Mouse (Mus musculus): ENCODE results near the gene Mylk3. TPM values are rescaled to one million over a fixed set of nuclear protein-coding genes. Genes with fewer than 3 reads are reported as not detected.

Gene Mylk3
- polyA plus RNA-seq (2012; rRNA removed) = 33.0 and 42.1 TPM in 2 replicates
- 48.7 and 53.1 TPM in 2 replicates for polyA plus RNA-seq (2014; fragmentation: Nextera tagmentation; extraction: Ambion mirVana)

DNA sequence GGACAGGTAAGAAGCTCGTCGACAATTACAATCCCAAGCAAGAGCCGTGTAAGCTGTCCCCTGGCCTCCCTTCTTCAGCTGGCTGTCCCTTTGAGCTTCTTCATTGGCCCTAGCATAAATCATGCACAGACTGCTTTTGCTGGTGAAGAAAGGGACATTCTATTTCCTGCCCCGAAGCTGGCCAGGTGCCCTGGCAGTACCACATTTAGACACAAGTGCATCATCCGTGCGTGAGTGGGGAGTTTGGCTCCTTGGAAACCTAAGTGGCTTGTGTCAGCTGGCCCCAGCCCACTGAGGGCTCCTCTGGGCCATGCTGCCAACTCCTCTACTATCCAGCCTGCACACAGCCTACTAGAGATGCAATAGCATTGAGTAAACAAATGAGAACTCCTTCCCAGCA, at the start of gene Mylk3:
Gene Mylk3, minus strand, starts transcription at position 141 of the 400 bp plus-strand sequence.
- no peak for ATAC-seq (ENCODE audit: insufficient read depth)
- H3K36me3 ChIP-seq (replicated peaks; ENCODE audit: control insufficient read depth, insufficient read depth, low read depth) = no peaks in the 10 kb centered on the region
- no peak within 1 kb of the TSS for H3K4me3 ChIP-seq (ENCODE audit: insufficient read depth in 1 of 2, low read depth in 2 of 2, low read length in 2 of 2)
- H3K4me2 ChIP-seq (ENCODE audit: low read depth) = no peak within 1 kb of the TSS
- WGBS (ENCODE audit: insufficient replicate concordance) = 71% methylated on average over 6 of the region's 6 CpGs
- DNase-seq (ENCODE audit: low read depth in 3 of 3, low spot score in 3 of 3) = no peak
- no peak within 1 kb of the TSS for H3K27ac ChIP-seq
- no peaks in the 10 kb centered on the region for H3K9me3 ChIP-seq (ENCODE audit: control insufficient read depth, low read length)
- H3K4me1 ChIP-seq (replicated peaks; ENCODE audit: control insufficient read depth in 2 of 2, insufficient read depth in 2 of 2, low read length in 1 of 2) = peaks cover 29 to 40% of the 10 kb centered on the region in 2 experiments
- no peak within 1 kb of the TSS for H3K9ac ChIP-seq (replicated peaks)
- no peaks in the 10 kb centered on the region for H3K27me3 ChIP-seq (ENCODE audit: control insufficient read depth, insufficient read depth, low read length)
- TF ChIP-seq CTCF (IDR thresholded peaks at IDR 0.05; ENCODE audit: low read depth) = no peak
- TF ChIP-seq EP300 (IDR thresholded peaks at IDR 0.05; ENCODE audit: low read depth) = no peak

DNA sequence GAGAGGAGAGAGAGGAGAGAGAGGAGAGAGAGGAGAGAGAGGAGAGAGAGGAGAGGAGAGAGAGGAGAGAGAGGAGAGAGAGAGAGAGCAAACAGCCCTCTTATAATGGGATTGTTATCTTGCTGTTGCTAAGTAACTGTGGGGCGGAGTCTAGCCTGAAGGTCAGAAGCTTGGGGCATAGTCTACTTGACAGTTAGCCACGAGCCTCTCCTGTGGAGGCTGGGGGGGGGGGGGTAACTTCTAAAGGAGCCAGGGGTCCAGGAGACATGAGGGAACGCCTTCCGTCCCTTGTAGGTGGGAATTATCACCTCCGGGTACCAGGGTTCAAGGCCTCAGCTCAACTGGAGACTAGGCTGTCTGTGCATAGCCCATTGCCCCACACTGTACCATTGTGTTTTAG, 49.6 kb upstream of the Mylk3 start:
- TF ChIP-seq CTCF (IDR thresholded peaks at IDR 0.05; ENCODE audit: low read depth) (no peak), EP300 (IDR thresholded peaks at IDR 0.05; ENCODE audit: low read depth) (no peak)
- peaks cover 8 to 9% of the 10 kb centered on the region in 2 experiments for H3K4me1 ChIP-seq (replicated peaks; ENCODE audit: control insufficient read depth in 2 of 2, insufficient read depth in 2 of 2, low read length in 1 of 2)
- H3K9me3 ChIP-seq (ENCODE audit: control insufficient read depth, low read length) = no peaks in the 10 kb centered on the region
- H3K27ac ChIP-seq = no peak overlapping the region
- no peak overlapping the region for H3K4me2 ChIP-seq (ENCODE audit: low read depth)
- H3K9ac ChIP-seq (replicated peaks) = no peak overlapping the region
- DNase-seq (ENCODE audit: low read depth in 3 of 3, low spot score in 3 of 3) (peak in 1 of 3 experiments; percentile 46), ATAC-seq (ENCODE audit: insufficient read depth) (no peak)
- H3K36me3 ChIP-seq (replicated peaks; ENCODE audit: control insufficient read depth, insufficient read depth, low read depth) = no peaks in the 10 kb centered on the region
- WGBS (ENCODE audit: insufficient replicate concordance) = 58% methylated on average over 5 of the region's 5 CpGs
- no peaks in the 10 kb centered on the region for H3K27me3 ChIP-seq (ENCODE audit: control insufficient read depth, insufficient read depth, low read length)
- H3K4me3 ChIP-seq (ENCODE audit: insufficient read depth in 1 of 2, low read depth in 2 of 2, low read length in 2 of 2) = no peak overlapping the region

DNA sequence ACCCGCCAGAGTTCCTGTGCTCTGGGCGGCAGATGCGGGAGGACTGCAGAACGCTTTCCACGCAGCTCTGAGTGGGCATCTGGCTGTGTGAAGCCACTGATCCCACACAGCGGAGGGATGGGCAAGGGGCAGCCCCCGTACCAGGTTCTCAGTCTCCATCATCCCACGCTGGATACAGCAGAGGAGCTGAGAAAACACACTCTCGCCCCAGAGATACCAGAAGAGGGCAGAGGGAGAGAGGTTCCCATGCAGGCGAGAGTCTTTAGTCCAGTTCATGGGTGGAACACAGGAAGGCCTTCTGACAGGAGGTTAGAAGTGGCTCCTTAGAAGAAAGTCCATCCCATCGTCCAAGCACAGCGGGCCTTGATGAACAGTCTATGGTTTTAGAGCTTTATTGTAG, 48.7 kb upstream of the Mylk3 start:
- H3K9ac ChIP-seq (replicated peaks) = no peak overlapping the region
- TF ChIP-seq EP300 (IDR thresholded peaks at IDR 0.05; ENCODE audit: low read depth) (no peak), CTCF (IDR thresholded peaks at IDR 0.05; ENCODE audit: low read depth) (no peak)
- no peaks in the 10 kb centered on the region for H3K9me3 ChIP-seq (ENCODE audit: control insufficient read depth, low read length)
- no peak overlapping the region for H3K27ac ChIP-seq
- no peaks in the 10 kb centered on the region for H3K36me3 ChIP-seq (replicated peaks; ENCODE audit: control insufficient read depth, insufficient read depth, low read depth)
- H3K4me3 ChIP-seq (ENCODE audit: insufficient read depth in 1 of 2, low read depth in 2 of 2, low read length in 2 of 2) = no peak overlapping the region
- H3K27me3 ChIP-seq (ENCODE audit: control insufficient read depth, insufficient read depth, low read length) = no peaks in the 10 kb centered on the region
- no peak overlapping the region for H3K4me2 ChIP-seq (ENCODE audit: low read depth)
- DNase-seq (ENCODE audit: low read depth in 3 of 3, low spot score in 3 of 3) (no peak), ATAC-seq (ENCODE audit: insufficient read depth) (no peak)
- 70% methylated on average over 12 of the region's 12 CpGs for WGBS (ENCODE audit: insufficient replicate concordance)
- H3K4me1 ChIP-seq (replicated peaks; ENCODE audit: control insufficient read depth in 2 of 2, insufficient read depth in 2 of 2, low read length in 1 of 2) = peaks cover 11 to 12% of the 10 kb centered on the region in 2 experiments

DNA sequence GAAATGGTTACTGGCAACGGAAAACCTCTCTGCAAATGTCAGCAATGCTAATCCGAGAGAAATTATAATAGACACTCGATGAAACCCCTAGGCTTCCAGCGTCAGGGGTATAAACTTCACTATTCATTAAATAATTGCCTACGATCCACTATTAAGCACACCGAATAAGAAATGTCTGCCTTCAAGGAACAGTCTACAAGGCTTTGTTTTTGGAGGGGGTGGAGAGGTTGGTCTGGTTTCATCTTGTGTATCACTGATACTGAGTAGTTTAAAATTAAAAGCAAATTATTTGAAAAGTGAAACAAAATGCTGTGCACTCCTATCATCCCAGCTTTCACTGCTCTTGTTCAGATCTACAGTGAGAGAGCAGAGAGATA, 46.9 kb upstream of the Mylk3 start:
- no peaks in the 10 kb centered on the region for H3K27me3 ChIP-seq (ENCODE audit: control insufficient read depth, insufficient read depth, low read length)
- ATAC-seq (ENCODE audit: insufficient read depth) = peak; percentile 42
- H3K4me3 ChIP-seq (ENCODE audit: insufficient read depth in 1 of 2, low read depth in 2 of 2, low read length in 2 of 2) = peak overlapping the region; percentile 9 to 90; a peak in 3 of 4 replicates
- H3K9ac ChIP-seq (replicated peaks) = peak overlapping the region; percentile 51
- WGBS (ENCODE audit: insufficient replicate concordance) = 1% methylated on average over 6 of the region's 6 CpGs
- H3K4me1 ChIP-seq (replicated peaks; ENCODE audit: control insufficient read depth in 2 of 2, insufficient read depth in 2 of 2, low read length in 1 of 2) = peaks cover 18 to 19% of the 10 kb centered on the region in 2 experiments
- H3K9me3 ChIP-seq (ENCODE audit: control insufficient read depth, low read length) = no peaks in the 10 kb centered on the region
- H3K27ac ChIP-seq = peak overlapping the region; percentile 32; the same call in 1 of the 2 replicates
- TF ChIP-seq EP300 (IDR thresholded peaks at IDR 0.05; ENCODE audit: low read depth) = no peak
- H3K4me2 ChIP-seq (ENCODE audit: low read depth) = peak overlapping the region; percentile 68
- no peaks in the 10 kb centered on the region for H3K36me3 ChIP-seq (replicated peaks; ENCODE audit: control insufficient read depth, insufficient read depth, low read depth)
- DNase-seq (ENCODE audit: low read depth in 3 of 3, low spot score in 3 of 3) = no peak

DNA sequence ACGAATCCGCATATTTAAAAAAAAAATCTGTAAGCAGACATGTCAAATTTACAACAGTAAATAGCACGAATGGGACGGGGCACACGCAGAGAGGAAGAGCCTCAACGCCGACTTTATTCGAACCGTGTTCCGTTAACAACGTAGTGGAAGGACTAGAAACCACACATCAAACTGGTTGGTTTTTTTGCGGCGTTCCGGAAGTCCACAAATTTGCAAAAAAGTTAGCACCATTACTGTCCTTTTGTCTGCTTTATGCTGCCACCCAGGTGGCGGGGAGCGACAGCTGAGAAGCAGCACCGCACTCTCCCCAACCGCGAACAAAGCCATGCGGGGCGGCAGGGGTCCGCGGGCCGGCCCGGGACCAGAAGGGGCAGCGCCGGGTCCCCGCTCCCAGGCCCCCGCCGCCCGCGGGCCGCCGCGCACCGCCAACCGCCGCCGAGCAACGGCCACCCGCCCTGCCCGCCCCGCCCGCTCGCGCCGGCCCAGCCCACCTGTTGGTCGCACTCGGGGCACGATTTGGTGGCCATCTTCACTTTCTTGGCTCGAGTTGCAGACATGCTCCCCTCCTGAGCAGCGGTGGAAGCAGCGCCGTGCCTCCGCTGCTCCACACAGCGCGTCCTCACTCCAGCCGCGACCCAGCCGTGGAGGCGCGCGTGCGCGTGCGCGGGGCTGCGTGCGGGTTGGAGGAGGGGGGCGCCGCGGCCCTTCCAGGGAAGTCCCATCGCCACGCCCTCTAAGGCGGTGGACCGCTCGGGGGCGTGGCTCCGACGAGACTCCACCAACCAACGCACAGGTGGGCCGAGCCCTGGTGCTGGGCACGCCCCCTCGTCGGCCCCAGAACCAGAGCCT, 46.2 kb upstream of the Mylk3 start, which contains the start of gene 4921524J17Rik:
Gene 4921524J17Rik, minus strand, starts transcription at position 666 of the 849 bp plus-strand sequence.
- Histone ChIP-seq H3K9ac (replicated peaks) (peak within 1 kb of the TSS; percentile 96), H3K36me3 (replicated peaks; ENCODE audit: control insufficient read depth, insufficient read depth, low read depth) (no peaks in the 10 kb centered on the region), H3K4me3 (ENCODE audit: insufficient read depth in 1 of 2, low read depth in 2 of 2, low read length in 2 of 2) (peak within 1 kb of the TSS; percentile 83 to 90), H3K4me2 (ENCODE audit: low read depth) (peak within 1 kb of the TSS; percentile 68), H3K4me1 (replicated peaks; ENCODE audit: control insufficient read depth in 2 of 2, insufficient read depth in 2 of 2, low read length in 1 of 2) (peaks cover 23 to 24% of the 10 kb centered on the region in 2 experiments), H3K27ac (peak within 1 kb of the TSS; percentile 76), H3K9me3 (ENCODE audit: control insufficient read depth, low read length) (no peaks in the 10 kb centered on the region), H3K27me3 (ENCODE audit: control insufficient read depth, insufficient read depth, low read length) (no peaks in the 10 kb centered on the region)
- WGBS (ENCODE audit: insufficient replicate concordance) = under 1% methylated on average over 72 of the region's 85 CpGs
- no peak for TF ChIP-seq CTCF (IDR thresholded peaks at IDR 0.05; ENCODE audit: low read depth)
- TF ChIP-seq EP300 (IDR thresholded peaks at IDR 0.05; ENCODE audit: low read depth) = no peak
- DNase-seq (ENCODE audit: low read depth in 3 of 3, low spot score in 3 of 3) = peak; percentile 92 to 94 (median 93)
- peak; percentile 99 for ATAC-seq (ENCODE audit: insufficient read depth)

Data from liver, embryonic 14.5 days (tissue).